Mouse (Mus musculus) gonadal fat pad, adult 2 months (tissue): Measurements from ENCODE around the gene Prkci. TPM values are rescaled to one million over a fixed set of nuclear protein-coding genes. Genes with fewer than 3 reads are reported as not detected.
A peak's percentile ranks its signal among the peaks of the same experiment; 100 is the strongest.

ENCODE experiments used
- DNase-seq: peaks from one replicate; pipeline ENCODE4 v3.0.0-alpha.2; 2012; ENCODE audit warnings: low read depth
- polyA plus RNA-seq: library from polyadenylated mRNA; depleted of rRNA; stranded (reverse); fragments of >200 nt; gene quantifications from 2 replicates; pipeline ENCODE4 v1.2.3, GENCODE M21; 2012

Prkci gene
- polyA plus RNA-seq, 1 experiment: 32.0 TPM

GRCm38 (mm10) chr3:31042992-31043391, 47.4 kb downstream of the Prkci start:
- DNase-seq: no peak

- DNase-seq: no peak
Measured at GRCm38 (mm10) chr3:31047263-31047662, 51.7 kb downstream of the Prkci start.

DNA sequence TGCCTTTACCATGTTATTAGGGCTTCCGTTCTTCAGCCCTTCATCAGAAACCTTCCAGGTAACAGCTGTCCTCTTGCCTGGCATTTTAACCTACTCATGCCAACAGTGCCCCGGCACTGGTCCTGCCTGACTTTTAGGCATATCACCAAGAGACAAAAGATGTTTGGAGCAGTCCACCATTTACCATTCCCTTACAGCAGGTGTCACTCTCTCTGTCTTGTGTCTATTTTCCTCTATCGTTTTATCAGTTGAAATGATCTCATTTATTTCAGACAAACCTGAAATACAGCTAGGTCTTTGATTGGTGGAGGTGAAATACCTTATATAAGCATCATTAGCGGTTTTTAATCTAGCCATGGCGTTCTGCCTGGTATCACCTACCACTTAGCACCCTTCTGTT, 53.5 kb downstream of the Prkci start:
- DNase-seq: no peak

DNA sequence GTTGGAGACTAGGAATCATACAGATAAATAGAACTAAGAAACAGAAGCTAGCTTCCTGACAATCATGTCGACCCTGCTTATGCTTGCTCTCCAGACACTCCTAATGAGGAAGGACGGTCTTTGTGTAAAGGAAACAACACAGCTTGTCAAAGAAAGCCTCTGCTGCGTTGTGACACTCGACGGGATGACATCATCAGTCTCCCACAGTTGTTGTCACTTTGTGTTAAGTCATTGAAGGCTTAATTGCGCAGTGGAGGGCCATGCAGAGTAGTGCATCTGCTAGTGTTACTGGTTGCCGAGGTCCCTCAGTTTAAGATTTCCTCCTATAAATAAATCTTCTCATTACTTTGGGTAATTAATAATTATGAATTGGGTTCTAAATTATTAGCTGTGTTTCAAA, 54.8 kb downstream of the Prkci start:
- no peak for DNase-seq

DNA sequence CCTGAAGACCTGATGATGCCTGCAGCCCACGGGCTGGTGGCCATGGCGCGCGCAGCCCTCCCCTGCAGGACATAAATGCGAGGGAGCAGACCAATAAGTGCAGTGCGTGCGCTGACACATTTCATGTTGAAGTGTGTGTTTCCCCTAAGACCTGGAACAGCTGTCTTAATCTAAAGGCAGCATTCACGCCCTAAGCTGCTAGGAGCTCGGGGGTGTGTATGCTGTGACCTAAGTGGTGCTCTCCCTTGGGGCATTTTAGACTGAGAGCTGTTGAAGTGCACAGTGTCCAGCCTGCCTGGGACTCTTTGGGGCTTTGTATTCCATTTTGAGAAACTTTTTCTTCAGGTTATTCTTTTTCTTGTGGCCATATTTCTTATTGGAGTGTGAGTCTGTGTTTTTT, 56.2 kb downstream of the Prkci start:
- no peak for DNase-seq

DNA sequence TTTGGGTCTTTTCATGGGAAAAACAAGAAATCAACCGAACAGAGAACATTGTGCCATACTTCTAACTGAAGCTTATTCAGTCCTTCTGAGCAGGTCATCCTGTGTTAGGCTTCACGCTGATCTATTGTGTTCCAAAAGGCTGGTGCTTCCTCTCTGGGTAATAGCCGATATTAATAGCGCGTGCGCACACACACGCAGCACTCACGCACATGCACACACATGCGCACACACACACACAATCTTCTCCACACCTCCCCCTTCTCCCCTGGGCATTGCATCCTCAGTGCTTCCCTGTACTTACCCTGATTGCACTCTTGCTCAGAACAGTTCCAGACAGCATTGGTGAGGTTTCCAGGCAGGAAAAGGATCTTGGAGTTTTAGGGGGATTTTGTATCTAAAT, 57.6 kb downstream of the Prkci start:
- no peak for DNase-seq

DNA sequence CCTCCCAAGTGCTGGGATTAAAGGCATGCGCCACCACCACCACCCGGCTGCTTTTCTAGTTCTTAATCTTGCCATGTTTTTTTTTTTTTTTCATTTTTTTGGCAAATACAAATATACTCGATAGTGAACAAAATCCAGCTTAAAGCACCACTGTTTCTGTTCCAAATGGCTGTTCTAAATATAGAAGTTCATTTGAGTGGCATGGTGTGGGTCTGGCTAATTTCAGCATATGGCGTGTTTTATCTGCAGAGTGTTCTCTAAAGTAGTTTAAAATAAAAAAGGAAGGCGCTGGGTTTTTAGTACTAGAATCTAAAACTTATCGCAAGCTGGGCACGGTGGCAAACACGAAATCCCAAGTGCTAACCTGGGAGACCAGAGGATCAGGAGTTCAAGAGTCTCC, 59.3 kb downstream of the Prkci start:
- DNase-seq: no peak

DNA sequence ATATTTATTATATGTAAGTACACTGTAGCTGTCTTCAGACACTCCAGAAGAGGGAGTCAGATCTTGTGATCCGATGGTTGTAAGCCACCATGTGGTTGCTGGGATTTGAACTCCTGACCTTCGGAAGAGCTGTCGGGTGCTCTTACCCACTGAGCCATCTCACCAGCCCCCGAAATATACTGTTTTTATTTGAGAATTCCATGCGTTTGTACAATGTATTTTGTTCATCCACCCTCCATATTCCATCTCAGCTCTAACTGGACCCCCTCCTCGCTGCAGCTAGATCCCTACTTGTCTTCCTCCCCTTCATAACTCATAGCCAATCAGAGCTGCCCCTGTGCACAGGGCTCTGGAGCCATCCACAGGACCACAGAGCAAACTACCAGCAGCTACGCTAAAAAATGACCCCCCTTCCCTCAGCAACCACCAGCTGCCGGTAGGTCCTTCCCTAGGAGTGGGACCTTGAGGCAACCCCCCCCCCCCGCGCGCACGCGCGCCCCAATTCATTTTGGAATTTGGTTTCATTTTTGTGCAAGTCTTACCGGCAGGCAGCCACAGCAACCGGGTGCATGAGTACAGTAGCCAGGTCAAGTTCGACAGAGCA, 60.6 kb downstream of the Prkci start:
- DNase-seq: no peak

- peak; percentile 73 for DNase-seq
Measured at GRCm38 (mm10) chr3:31056651-31057627, 61.4 kb downstream of the Prkci start.

- DNase-seq: no peak
Measured at GRCm38 (mm10) chr3:31060745-31061102, 65.2 kb downstream of the Prkci start.

- no peak for DNase-seq
Measured at GRCm38 (mm10) chr3:31061103-31061785, 65.7 kb downstream of the Prkci start.

GRCm38 (mm10) chr3:31061786-31062120, 66.2 kb downstream of the Prkci start:
- no peak for DNase-seq

GRCm38 (mm10) chr3:31062325-31062724, 66.8 kb downstream of the Prkci start:
- DNase-seq: no peak

DNA sequence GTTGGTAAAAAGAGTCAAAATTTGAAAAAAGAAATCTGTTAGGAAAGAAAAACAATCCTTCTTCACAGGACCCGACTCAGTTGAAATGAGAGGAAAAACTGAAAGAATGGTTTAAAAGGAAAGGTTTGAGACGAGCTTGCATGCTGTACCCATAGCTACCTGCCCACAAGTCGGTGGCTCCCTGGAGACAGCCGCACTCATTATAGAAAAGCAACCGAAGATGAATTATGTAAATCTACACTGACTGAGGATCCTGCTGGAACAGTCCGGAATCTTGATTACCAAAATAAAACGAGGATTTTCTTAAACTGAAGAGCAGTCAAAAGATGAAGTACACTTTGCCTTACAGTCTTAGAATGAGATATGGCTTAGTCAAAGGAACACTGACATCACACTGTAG, 72.9 kb downstream of the Prkci start:
- DNase-seq: no peak

DNA sequence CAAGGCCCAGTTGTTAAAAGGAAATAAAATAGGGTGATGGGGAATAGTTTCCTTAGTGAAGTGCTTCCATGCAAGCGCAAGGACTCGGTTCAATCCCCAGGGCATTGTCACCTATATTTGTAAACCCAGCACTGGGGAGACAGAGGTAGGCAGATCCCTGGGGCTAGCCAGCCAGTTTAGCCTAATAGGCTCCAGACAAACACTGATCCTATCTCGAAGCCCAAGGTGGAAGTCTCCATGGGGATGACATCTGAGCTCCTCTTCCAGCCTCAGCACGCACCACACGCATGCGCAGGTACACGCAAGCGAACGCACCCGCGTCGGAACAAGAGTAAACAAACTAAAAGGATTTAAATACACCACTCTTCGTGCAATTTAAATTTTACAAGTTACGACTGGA, 76.3 kb downstream of the Prkci start:
- DNase-seq: no peak

GRCm38 (mm10) chr3:31075808-31076207, 80.3 kb downstream of the Prkci start:
- no peak for DNase-seq

DNA sequence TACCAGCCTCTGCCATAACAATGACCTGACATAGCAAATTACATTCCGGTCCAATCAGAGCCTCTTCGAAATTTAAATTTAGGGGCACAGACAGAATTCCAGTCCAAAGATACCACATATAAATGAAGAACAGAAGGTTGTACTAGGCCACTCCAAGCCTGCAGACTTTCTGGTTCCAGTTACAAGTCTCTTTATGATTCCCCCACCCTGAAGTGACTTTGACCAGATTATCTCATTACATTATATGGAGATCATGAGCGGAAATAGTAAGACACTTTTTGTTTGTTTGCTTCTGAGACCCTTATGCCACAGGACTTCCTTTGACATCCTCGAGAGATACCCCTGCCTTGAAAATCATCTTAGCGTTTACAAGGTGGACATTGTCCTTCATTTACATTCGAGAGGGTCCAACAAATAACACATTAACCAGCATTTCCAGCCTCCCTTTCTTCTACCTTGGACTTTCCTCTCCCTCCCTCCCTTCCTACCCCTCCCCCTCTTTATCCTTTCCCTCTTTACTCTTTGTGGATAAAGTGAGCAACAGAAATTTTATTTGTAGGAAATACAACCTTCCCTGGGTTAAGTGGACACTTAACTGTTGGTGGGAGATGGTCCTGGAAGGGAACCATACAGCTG, 81.6 kb downstream of the Prkci start:
- no peak for DNase-seq

GRCm38 (mm10) chr3:31079450-31079849, 83.9 kb downstream of the Prkci start:
- no peak for DNase-seq

- no peak for DNase-seq
Measured at GRCm38 (mm10) chr3:31080791-31081502, 85.4 kb downstream of the Prkci start.

DNA sequence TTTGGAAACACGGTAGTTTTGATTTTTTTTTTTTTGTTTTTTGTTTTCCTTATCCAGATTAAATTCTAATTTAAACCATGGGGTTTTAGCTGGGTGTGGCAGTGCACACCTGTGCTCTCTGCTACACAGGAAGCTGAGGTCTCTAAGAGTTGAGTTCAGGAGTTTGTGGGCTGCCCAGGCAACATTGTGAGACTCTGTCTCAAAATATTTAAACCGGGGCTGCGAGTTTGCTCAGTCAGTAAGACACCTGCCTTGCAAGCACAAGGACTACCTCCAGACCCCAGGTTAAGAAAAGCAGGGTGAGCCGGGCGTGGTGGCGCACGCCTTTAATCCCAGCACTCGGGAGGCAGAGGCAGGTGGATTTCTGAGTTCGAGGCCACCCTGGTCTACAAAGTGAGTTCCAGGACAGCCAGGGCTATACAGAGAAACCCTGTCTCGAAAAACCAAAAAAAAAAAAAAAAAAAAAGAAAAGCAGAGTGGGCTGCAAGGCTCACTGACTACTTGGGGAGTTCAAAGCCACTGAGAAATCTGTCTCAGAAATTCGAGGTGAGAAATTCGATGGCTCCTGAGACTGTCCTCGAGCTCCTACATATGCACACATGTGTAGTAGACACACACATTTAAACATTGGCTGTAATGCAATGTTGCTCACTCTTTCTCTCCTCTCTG, 87.4 kb downstream of the Prkci start:
- DNase-seq: no peak
